Mouse (Mus musculus): ENCODE results near the gene Wnt2. TPM values are rescaled to one million over a fixed set of nuclear protein-coding genes. Genes with fewer than 3 reads are reported as not detected.

Wnt2 gene
- total and polyA plus RNA-seq, 3 experiments, result not detected

GRCm38 (mm10) chr6:18007356-18007755 lies 23.0 kb downstream of the Wnt2 start:
- H3K9ac ChIP-seq (ENCODE audit: control insufficient read depth, low read depth, low read length, poor library complexity, severe bottlenecking), result no peak overlapping the region
- no peak for DNase-seq (ENCODE audit: low read depth, low spot score)
- no peak overlapping the region for H3K27ac ChIP-seq (ENCODE audit: control insufficient read depth, low read depth, low read length)
- H3K27me3 ChIP-seq (ENCODE audit: control insufficient read depth in 1 of 2, insufficient read depth in 2 of 2, low read length in 2 of 2), result no peaks in the 10 kb centered on the region; a peak in 1 of 4 replicates
- H3K36me3 ChIP-seq (ENCODE audit: control insufficient read depth in 1 of 2, insufficient read depth in 2 of 2, low read length in 2 of 2), result no peaks in the 10 kb centered on the region
- no peaks in the 10 kb centered on the region for H3K79me2 ChIP-seq (ENCODE audit: control insufficient read depth, insufficient read depth, low read length, poor library complexity)
- H3K4me1 ChIP-seq (ENCODE audit: control insufficient read depth in 1 of 2, insufficient read depth in 2 of 2, low read length in 2 of 2), result no peaks in the 10 kb centered on the region
- TF ChIP-seq MYC (IDR thresholded peaks at IDR 0.05; ENCODE audit: low read depth, low read length) (no peak), TAL1 (IDR thresholded peaks at IDR 0.05; ENCODE audit: low read length) (no peak), MAZ (IDR thresholded peaks at IDR 0.05; ENCODE audit: low read depth, low read length) (no peak), GATA1 (IDR thresholded peaks at IDR 0.05; ENCODE audit: low read depth, low read length) (no peak), ZC3H11A (IDR thresholded peaks at IDR 0.05; ENCODE audit: low read depth, low read length) (no peak), HCFC1 (IDR thresholded peaks at IDR 0.05; ENCODE audit: low read depth, low read length) (no peak), JUND (IDR thresholded peaks at IDR 0.05; ENCODE audit: low read depth, low read length) (no peak), CTCF (IDR thresholded peaks at IDR 0.05 in 2 of 3, conservative IDR thresholded peaks at IDR 0.05 in 1 of 3; ENCODE audit: control insufficient read depth in 1 of 3, insufficient read depth in 1 of 3, low read depth in 2 of 3, low read length in 3 of 3, poor library complexity in 1 of 3, severe bottlenecking in 1 of 3) (no peak), ZNF384 (IDR thresholded peaks at IDR 0.05; ENCODE audit: low read depth, low read length) (no peak), MAX (IDR thresholded peaks at IDR 0.05; ENCODE audit: low read length) (no peak), SIN3A (IDR thresholded peaks at IDR 0.05; ENCODE audit: low read length) (no peak), MXI1 (IDR thresholded peaks at IDR 0.05; ENCODE audit: low read depth, low read length) (no peak), USF1 (IDR thresholded peaks at IDR 0.05; ENCODE audit: low read depth, low read length) (no peak), TCF12 (IDR thresholded peaks at IDR 0.05; ENCODE audit: low read depth, low read length) (no peak), MYB (IDR thresholded peaks at IDR 0.05; ENCODE audit: low read depth, low read length) (no peak)
- H3K9me3 ChIP-seq (replicated peaks; ENCODE audit: insufficient read depth, low read length), result no peaks in the 10 kb centered on the region
- no peak overlapping the region for H3K4me3 ChIP-seq (ENCODE audit: control insufficient read depth in 1 of 2, insufficient read depth in 1 of 2, low read depth in 2 of 2, low read length in 2 of 2)

- peaks cover 0 to 1% of the 10 kb centered on the region in 2 experiments; a peak in 3 of 4 replicates for H3K27me3 ChIP-seq (ENCODE audit: control insufficient read depth in 1 of 2, insufficient read depth in 2 of 2, low read length in 2 of 2)
- no peak overlapping the region for H3K9ac ChIP-seq (ENCODE audit: control insufficient read depth, low read depth, low read length, poor library complexity, severe bottlenecking)
- no peaks in the 10 kb centered on the region for H3K36me3 ChIP-seq (ENCODE audit: control insufficient read depth in 1 of 2, insufficient read depth in 2 of 2, low read length in 2 of 2)
- DNase-seq (ENCODE audit: low read depth, low spot score), result no peak
- no peaks in the 10 kb centered on the region for H3K9me3 ChIP-seq (replicated peaks; ENCODE audit: insufficient read depth, low read length)
- H3K4me3 ChIP-seq (ENCODE audit: control insufficient read depth in 1 of 2, insufficient read depth in 1 of 2, low read depth in 2 of 2, low read length in 2 of 2), result no peak overlapping the region
- no peaks in the 10 kb centered on the region for H3K4me1 ChIP-seq (ENCODE audit: control insufficient read depth in 1 of 2, insufficient read depth in 2 of 2, low read length in 2 of 2)
- TF ChIP-seq TAL1 (IDR thresholded peaks at IDR 0.05; ENCODE audit: low read length) (no peak), USF2 (IDR thresholded peaks at IDR 0.05; ENCODE audit: borderline replicate concordance in 1 of 2, insufficient read depth in 1 of 2, low read depth in 1 of 2, low read length in 2 of 2) (no peak), SMC3 (IDR thresholded peaks at IDR 0.05; ENCODE audit: low read depth, low read length) (no peak), ZNF384 (IDR thresholded peaks at IDR 0.05; ENCODE audit: low read depth, low read length) (no peak), CTCF (IDR thresholded peaks at IDR 0.05 in 2 of 3, conservative IDR thresholded peaks at IDR 0.05 in 1 of 3; ENCODE audit: control insufficient read depth in 1 of 3, insufficient read depth in 1 of 3, low read depth in 2 of 3, low read length in 3 of 3, poor library complexity in 1 of 3, severe bottlenecking in 1 of 3) (no peak), POLR2A (IDR thresholded peaks at IDR 0.05; ENCODE audit: control insufficient read depth in 1 of 2, insufficient read depth in 1 of 2, low read depth in 1 of 2, low read length in 2 of 2, poor library complexity in 1 of 2) (no peak)
- no peaks in the 10 kb centered on the region for H3K79me2 ChIP-seq (ENCODE audit: control insufficient read depth, insufficient read depth, low read length, poor library complexity)
- H3K27ac ChIP-seq (ENCODE audit: control insufficient read depth, low read depth, low read length), result no peak overlapping the region
These were observed 28.3 kb downstream of the Wnt2 start for GRCm38 (mm10) chr6:18002065-18002464.
